Mouse (Mus musculus) thymus, postnatal 25 days (tissue): ENCODE results near the gene Drd5.

Experiments used
- DNase-seq: peaks from one replicate; pipeline ENCODE4 v3.0.0; 2022

The Drd5 gene

GRCm38 (mm10) chr5:38318966-38319786, at the start of gene Drd5:
TSS of gene Drd5 (plus strand) at chr5:38319367.
- DNase-seq = no peak

- no peak for DNase-seq
Measured at GRCm38 (mm10) chr5:38270942-38271341, 48.2 kb upstream of the Drd5 start.

GRCm38 (mm10) chr5:38273831-38274230, 45.3 kb upstream of the Drd5 start:
- DNase-seq = no peak

DNA sequence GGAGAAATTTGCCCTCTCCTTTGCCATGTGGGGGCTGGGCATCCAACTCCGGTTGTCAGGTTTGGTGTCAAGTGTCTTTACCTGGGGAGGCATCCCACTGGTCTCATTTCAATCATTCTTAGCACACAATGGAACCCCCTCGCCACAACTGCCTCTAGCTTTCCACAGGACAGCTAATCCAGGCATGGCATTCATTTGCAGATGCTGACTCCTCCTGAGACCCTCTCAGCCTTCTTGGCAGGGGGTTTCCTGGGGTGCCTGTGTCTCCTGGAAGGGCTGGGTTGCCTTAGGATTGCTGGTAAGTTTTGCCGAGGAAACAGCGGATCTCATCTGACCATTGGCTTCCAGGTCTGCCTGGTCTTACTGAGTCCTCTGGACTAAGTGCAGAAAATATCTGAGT, 43.4 kb upstream of the Drd5 start, which contains the start of gene Otop1:
Gene Otop1, plus strand, starts transcription at position 202 of the 400 bp plus-strand sequence.
- no peak for DNase-seq

DNA sequence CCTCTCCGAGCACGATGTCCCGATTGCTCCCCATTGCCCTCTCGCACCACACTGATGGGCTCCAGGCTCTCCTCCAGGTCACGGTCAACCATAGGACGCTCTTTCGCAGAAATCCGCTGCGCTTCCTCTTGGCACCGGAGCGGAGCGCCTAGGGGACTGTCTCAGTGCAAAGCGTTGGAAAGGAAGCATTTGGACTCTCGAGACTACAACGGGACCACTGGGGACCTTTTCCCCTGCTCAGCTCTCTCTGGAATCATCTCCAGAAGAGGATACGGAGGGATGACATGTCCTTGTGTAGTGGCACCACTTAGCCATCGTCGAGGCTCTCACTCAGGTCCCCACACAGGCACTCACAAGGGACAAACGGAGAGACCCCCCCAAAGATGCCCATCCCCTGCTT, 42.7 kb upstream of the Drd5 start:
- DNase-seq = no peak

DNA sequence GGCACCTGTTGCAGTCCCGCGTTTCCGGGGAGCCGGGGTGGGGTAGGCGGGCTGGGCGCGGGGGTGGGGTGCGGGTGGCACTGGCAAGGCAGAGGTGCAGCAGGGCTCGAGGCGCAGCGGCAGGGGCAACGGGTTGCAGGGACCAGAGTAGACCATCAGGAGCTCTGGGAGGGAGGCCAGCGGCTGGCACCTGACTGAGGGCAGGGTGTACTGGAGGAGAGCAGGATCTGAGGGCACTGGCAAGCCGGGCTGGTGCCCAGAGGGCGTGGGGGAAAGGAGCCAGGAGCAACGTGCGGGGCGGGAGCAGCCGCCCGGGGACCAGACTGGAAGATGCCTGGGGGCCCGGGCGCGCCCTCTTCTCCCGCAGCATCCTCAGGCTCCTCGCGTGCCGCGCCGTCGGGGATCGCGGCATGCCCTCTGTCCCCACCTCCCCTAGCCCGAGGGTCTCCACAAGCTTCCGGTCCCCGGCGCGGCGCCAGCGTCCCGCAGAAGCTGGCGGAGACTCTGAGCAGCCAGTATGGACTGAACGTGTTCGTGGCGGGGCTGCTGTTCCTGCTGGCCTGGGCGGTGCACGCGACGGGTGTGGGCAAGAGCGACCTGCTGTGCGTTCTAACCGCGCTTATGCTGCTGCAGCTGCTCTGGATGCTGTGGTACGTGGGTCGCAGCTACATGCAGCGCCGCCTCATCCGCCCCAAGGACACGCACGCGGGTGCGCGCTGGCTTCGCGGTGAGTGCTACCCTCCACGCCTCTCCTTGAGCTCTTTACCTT, 41.9 kb upstream of the Drd5 start:
- DNase-seq = no peak

- DNase-seq = no peak
Measured at GRCm38 (mm10) chr5:38277936-38278600, 41.1 kb upstream of the Drd5 start.

DNA sequence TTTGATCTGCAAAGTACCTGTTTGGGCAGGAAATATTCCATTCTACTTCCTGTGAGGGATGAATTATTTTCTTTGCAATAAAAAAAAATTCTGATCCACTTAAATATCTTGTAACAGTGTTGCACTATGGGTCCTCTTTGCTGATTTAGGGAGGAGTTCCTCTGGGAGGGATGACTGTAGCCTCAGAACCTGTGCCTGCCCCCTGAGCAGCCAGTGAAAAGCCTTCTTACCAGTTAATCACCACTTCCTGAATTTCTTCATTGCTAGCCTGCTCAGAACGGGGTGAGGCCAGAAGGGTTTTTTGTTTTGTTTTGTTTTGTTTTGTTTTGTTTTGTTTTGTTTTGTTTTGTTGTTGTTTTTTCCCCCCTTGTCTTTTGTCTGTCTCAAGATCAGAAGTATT, 39.1 kb upstream of the Drd5 start:
- no peak for DNase-seq

- DNase-seq = no peak
Measured at GRCm38 (mm10) chr5:38285724-38286123, 33.4 kb upstream of the Drd5 start.

DNA sequence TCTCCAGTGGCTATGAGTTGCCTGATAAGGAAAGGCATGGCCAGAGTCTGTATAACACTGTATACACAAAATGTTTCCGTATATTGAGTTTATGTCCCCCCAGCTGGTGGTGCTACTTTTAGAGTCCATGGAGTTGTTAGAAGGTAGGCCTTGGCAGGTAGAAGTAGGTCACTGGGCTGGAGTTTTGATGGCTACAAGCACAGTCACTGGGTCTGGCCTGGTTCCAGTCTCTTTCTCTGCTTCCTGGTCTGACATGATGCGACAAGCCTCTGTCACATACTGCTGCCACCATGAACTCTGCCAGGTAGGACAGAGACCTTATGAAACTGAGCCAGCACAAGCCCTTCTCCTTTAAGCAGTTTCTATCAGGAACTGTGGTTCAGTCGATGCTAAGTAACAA, 30.7 kb upstream of the Drd5 start:
- DNase-seq = no peak

DNA sequence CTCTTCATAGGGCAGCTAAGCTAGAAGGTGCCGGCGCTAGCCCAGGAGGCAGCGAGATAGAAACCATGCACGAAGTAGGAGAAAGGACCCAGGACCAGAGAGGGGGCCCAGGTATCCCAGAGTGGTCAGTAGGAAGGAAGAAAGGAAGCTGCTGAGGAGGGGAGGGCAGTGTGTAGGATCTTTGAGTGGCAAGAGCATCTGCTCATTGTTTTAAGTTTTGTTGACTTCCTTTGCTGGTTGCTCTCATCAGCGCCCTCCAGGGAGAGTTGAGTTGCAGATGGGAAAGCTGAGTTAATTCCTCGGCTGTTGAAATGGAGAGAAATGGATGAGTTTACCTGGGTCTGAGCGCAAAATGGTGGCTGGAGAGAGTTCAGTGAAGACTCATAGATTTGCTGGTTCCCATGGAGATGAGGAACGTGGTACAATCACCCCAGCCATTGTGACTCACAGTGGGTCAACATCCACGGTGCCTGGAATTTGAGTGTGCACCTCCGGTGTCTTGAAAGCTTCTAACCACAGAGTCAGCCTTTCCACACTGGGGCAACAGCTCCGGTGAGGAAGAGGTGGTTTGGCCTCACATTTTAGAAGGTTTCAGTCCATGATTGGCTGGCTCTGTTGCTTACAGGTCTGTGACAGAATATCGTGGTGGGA, 17.3 kb upstream of the Drd5 start:
- no peak for DNase-seq

- no peak for DNase-seq
Measured at GRCm38 (mm10) chr5:38302651-38303050, 16.5 kb upstream of the Drd5 start.

- DNase-seq = no peak
Measured at GRCm38 (mm10) chr5:38305241-38305640, 13.9 kb upstream of the Drd5 start.

GRCm38 (mm10) chr5:38307255-38308101, 11.7 kb upstream of the Drd5 start:
- DNase-seq = peak; percentile 87

- peak; percentile 58 for DNase-seq
Measured at GRCm38 (mm10) chr5:38308873-38309272, 10.3 kb upstream of the Drd5 start.

DNA sequence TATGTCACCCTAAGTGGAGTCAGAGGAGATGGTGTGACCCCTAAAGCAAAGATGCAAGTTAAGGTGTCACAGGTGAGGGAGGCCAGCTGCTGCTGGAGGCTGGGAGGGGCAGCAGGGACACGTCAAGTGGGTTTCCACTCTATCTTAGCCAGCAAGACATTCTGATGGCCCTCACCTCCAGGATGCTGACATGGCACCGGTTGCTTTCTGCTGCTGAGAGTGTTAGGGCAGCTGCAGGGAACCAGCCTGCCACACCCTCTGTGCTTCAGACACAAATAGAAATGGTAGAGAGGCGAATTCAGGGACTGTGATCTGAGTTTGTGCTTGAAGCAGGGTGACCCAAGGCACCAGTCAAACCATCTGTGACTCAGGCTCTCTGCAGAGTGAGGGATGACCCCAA, 9.4 kb upstream of the Drd5 start:
- no peak for DNase-seq

- no peak for DNase-seq
Measured at GRCm38 (mm10) chr5:38333381-38333780, 14.2 kb downstream of the Drd5 start.

GRCm38 (mm10) chr5:38334582-38334981, 15.4 kb downstream of the Drd5 start:
- no peak for DNase-seq

- DNase-seq = no peak
Measured at GRCm38 (mm10) chr5:38343101-38343500, 23.9 kb downstream of the Drd5 start.

DNA sequence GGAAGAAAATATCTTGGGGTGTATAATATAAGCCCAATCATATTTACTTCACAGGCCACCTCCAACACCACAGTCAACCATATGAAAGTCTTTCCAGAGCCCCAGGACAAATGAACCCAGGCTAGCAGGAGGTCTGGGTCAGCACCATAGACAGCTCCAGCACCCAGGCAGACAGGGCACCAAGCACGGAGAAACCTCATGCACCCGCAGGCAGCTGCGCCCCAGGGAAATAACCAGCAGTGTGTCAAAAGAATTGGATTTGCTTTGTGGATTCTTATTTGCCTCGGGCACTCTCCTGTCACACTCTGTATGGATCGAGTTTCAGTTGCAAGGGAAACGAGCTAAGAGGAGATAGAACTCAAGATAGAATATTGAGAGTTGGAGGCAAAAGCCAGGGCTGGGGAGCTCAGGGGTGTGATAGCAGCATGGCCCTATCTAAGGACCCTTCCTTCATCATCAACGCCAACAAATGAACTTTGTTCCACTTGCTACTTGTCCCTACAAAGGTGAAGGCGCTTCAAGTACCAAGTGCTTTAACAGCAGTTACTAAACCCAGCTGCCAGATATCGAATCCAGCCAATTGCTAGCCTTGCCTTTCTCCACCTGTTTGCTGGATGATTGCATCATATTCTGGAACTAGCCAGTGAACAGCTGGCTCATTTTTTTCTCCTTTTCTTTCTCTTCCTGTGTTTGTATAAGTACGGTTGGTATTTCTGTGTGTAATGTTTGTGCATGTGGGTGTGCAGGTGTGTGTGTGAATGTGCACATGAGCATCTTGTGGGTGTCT, 27.7 kb downstream of the Drd5 start:
- no peak for DNase-seq

- DNase-seq = no peak
Measured at GRCm38 (mm10) chr5:38350351-38350929, 31.3 kb downstream of the Drd5 start.
